Mouse (Mus musculus) testis, adult 2 months (tissue): ENCODE measurements around the gene Hadh. TPM values are rescaled to one million over a fixed set of nuclear protein-coding genes. Genes with fewer than 3 reads are reported as not detected.

ENCODE experiments used
- H3K27ac ChIP-seq: fragments of 200-500 bp; 2 replicates; pipeline ENCODE4 v1.5.1; 2012; ENCODE audit warnings: low read depth, low read length; ENCODE audit not compliant: control insufficient read depth, insufficient read depth
- H3K27me3 ChIP-seq: fragments of 200-500 bp; 2 replicates; pipeline ENCODE4 v1.6.1; 2012; ENCODE audit warnings: mild to moderate bottlenecking, low read length, moderate library complexity; ENCODE audit not compliant: control insufficient read depth, insufficient read depth
- H3K36me3 ChIP-seq: fragments of 200-500 bp; 2 replicates; pipeline ENCODE4 v1.6.1; 2012; ENCODE audit warnings: mild to moderate bottlenecking, low read length; ENCODE audit not compliant: control insufficient read depth, insufficient read depth
- H3K4me1 ChIP-seq: fragments of 200-500 bp; 2 replicates; pipeline ENCODE4 v1.6.1; 2012; ENCODE audit warnings: low read length; ENCODE audit not compliant: control insufficient read depth, insufficient read depth
- H3K4me3 ChIP-seq: fragments of 200-500 bp; 2 replicates; pipeline ENCODE4 v1.5.1; 2012; ENCODE audit warnings: low read depth, mild to moderate bottlenecking, low read length, moderate library complexity, mixed read lengths; ENCODE audit not compliant: control insufficient read depth
- CTCF ChIP-seq: fragments of 200-500 bp; IDR thresholded peaks from 2 replicates; pipeline ENCODE4 v1.5.1; 2012; ENCODE audit warnings: low read depth, mild to moderate bottlenecking, inconsistent platforms, low read length, moderate library complexity; ENCODE audit not compliant: control insufficient read depth, insufficient read depth, insufficient replicate concordance
- POLR2A ChIP-seq: fragments of 200-500 bp; IDR thresholded peaks from 2 replicates; pipeline ENCODE4 v1.6.1; 2012; ENCODE audit warnings: low read depth, mild to moderate bottlenecking, inconsistent platforms, low read length, moderate library complexity; ENCODE audit not compliant: control insufficient read depth
- polyA plus RNA-seq: library from polyadenylated mRNA; depleted of rRNA; stranded (reverse); fragments of >200 nt; gene quantifications from 2 replicates; pipeline ENCODE4 v1.2.3, GENCODE M21; 2012; rRNA removed

Hadh gene
- 30.2 and 36.2 TPM in 2 replicates for polyA plus RNA-seq

DNA sequence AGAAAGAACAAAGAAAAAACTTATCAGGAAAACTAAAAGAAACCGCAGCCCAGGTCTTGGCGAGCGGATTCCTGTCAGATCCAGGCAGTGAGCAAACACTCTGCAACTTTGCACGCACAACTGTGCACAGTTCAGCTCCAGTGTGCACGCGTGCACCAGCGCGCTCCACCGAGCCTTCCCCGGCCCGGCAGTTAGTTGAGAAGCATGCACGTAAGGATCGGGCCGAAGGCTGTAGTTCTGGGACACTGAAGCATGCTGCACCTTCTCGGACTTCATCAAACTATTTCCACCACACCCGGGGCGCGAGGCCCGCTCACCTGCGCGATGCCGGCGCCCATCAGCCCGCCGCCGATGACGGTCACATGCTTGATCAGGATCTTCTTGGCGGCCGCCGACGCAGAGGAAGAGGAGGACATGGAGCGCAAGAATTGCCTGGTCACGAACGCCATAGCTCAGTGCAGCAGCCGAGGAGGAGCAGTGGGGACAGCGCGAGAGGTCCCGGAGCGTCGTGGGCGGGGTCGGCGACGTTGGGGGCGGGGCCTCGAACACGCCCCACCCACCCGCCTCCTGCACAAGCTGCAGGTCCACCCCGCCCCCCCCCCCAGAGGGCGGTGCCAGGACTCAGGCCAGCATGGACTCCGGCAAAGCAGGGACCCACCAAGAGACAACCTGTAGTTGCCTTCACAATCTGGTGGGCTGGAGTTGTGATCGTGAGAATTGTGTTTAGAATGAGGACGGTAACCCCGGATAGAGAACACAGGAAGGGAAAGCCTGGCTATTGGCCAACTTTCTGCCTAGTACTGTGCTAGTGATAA, at the start of gene Hadh:
TSS of gene Hadh (minus strand) at position 543 of the 815 bp plus-strand sequence.
- Histone ChIP-seq H3K36me3 (no peaks in the 10 kb centered on the region), H3K4me1 (no peaks in the 10 kb centered on the region; the same call in 1 of the 2 replicates), H3K27ac (peak within 1 kb of the TSS; percentile 52), H3K27me3 (no peaks in the 10 kb centered on the region), H3K4me3 (peak within 1 kb of the TSS; percentile 95)
- no peak for TF ChIP-seq CTCF
- TF ChIP-seq POLR2A: peak; percentile 84

DNA sequence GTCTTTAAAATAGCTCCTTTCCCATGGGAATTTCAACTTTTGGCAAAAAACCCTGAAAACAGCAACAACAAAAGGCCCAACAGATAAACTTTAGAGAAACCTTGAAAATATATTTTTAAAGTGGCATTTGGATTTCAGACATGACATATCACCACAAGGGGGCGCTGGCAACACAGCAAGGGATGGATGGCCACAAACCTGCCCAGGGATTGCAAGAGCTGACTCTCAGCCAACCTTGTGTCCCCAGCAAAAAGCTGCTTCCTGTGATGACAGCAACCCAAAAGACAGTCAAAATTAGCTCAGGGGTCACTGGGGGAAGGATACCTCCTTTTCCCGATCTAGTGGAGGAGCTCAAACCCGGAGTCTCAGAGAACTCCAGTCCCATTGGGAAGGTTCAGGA, 48.3 kb upstream of the Hadh start:
- Histone ChIP-seq H3K27me3 (no peaks in the 10 kb centered on the region), H3K4me3 (no peak overlapping the region)
- no peak for TF ChIP-seq POLR2A
- TF ChIP-seq CTCF: peak; percentile 70; the same call in 1 of the 2 replicates

DNA sequence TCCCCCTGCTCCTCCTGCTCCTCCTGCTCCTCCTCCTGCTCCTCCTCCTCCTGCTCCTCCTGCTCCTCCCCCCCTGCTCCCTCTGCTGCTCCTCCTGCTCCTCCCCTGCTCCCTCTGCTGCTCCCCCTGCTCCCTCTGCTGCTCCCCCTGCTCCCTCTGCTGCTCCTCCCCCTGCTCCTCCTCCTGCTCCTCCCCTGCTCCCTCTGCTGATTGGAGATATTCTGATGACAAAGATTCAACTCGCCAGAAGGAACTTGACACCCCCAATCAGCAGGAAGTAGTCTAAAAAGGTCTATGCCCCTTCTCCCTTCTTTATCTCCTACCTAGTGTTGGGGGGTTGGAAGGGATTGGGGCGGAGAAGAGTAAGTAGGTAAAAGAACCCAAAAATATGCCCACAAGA, 46.3 kb upstream of the Hadh start:
- no peaks in the 10 kb centered on the region for H3K27me3 ChIP-seq
- no peak overlapping the region for H3K4me3 ChIP-seq
- 0 out of 2 replicates have a peak, but pooled peaks cover 4% of the 10 kb centered on the region for H3K4me1 ChIP-seq
- H3K36me3 ChIP-seq: no peaks in the 10 kb centered on the region
- TF ChIP-seq CTCF (no peak), POLR2A (no peak)
- no peak overlapping the region for H3K27ac ChIP-seq

More for the DNA sequence above, 48.3 kb upstream of the Hadh start:
- H3K4me1 ChIP-seq: 0 out of 2 replicates have a peak, but pooled peaks cover 4% of the 10 kb centered on the region
- no peaks in the 10 kb centered on the region for H3K36me3 ChIP-seq
- H3K27ac ChIP-seq: no peak overlapping the region

DNA sequence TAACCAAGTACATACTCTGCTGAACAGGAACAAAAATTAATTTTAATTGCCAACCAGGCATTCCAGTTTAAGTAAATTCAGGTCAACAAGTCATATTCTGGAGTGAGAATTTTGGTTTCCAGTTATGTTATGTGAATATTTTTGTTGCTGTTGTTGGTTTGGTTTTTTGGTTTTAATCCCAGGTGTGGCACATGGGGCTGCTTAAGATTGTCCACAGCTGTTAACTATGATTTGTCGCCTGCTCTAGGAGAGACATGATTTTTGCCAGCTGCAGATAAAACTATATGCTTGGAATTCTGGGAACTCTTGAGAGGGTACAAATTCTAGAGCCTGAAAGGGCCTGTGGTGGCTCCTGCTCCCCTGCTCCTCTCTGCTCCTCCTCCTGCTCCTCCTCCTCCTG, 45.2 kb upstream of the Hadh start:
- Histone ChIP-seq H3K4me3 (no peak overlapping the region), H3K27me3 (no peaks in the 10 kb centered on the region), H3K27ac (no peak overlapping the region), H3K4me1 (0 out of 2 replicates have a peak, but pooled peaks cover 4% of the 10 kb centered on the region), H3K36me3 (no peaks in the 10 kb centered on the region)
- TF ChIP-seq POLR2A (no peak), CTCF (no peak)

DNA sequence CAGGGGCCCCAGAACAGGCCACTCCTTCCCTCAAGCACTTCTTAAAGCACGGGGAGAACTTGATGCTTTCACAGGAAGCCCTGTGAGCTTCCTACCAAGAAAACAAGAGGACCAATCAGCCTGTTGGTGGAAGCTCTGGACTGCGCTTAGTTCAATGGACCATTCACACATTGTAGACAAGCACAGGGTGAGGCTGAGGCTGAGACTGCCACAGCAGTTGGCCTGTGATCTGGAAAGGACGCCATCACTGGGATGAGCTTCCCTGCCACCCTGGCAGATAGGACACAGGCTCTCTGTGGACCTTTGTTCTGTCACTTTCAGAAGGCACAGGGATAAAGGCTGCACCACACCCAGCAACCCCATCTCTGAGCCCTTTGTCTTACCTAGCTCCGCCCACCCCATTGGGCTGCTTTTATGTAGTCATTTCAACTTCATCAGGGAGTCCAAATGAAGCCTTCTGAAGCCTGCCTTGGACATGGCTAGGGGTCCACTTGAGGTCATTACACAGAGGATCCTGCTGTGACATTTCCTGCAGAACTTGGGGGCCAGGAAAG, 44.1 kb upstream of the Hadh start:
- H3K4me3 ChIP-seq: peak overlapping the region; percentile 75
- H3K4me1 ChIP-seq: no peaks in the 10 kb centered on the region
- TF ChIP-seq CTCF: no peak
- TF ChIP-seq POLR2A: peak; percentile 79; the same call in 1 of the 2 replicates
- H3K36me3 ChIP-seq: no peaks in the 10 kb centered on the region
- H3K27ac ChIP-seq: no peak overlapping the region
- no peaks in the 10 kb centered on the region for H3K27me3 ChIP-seq

DNA sequence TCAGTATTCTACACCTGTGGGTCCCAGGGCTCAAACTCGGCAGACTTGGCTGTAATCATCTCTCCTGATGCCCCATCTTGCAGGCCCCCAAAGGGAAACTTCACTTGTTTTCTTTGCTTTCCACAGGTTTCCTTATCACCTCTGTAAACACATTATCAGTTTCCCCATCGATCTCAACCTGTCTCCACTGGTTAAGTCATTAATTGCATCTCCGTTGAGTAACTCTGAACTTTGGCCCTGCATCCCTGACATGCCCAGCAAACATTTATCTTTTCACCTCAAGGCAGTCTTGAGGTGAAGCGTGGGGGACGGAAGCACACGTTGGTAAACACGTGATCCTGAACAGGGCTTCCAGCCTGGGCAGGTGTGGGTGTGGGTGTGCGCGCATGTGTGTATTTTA, 40.4 kb upstream of the Hadh start:
- no peak overlapping the region for H3K27ac ChIP-seq
- H3K36me3 ChIP-seq: no peaks in the 10 kb centered on the region
- TF ChIP-seq CTCF (no peak), POLR2A (no peak)
- H3K4me3 ChIP-seq: no peak overlapping the region
- H3K4me1 ChIP-seq: no peaks in the 10 kb centered on the region
- H3K27me3 ChIP-seq: no peaks in the 10 kb centered on the region

DNA sequence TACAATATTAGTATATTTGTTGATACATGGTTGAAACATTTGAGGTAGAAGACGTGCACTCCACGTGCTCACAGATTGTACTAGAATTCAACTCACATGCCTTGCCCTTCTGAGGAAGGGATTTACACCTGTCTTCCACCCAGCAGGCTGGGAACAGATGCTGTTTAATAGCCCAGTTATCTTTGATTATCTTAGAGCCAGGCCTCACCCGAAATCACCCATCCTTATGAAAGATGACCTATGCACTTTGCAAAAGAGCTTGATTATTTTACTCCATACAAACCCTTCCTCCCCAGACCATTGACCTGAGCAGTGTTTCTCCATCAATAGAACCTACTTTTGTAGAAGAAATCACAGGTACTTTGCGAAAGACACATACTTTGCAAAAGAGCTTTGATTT, 38.7 kb upstream of the Hadh start:
- Histone ChIP-seq H3K36me3 (no peaks in the 10 kb centered on the region), H3K4me1 (no peaks in the 10 kb centered on the region), H3K27me3 (no peaks in the 10 kb centered on the region), H3K27ac (no peak overlapping the region), H3K4me3 (no peak overlapping the region)
- TF ChIP-seq POLR2A (no peak), CTCF (no peak)
